Mouse (Mus musculus) thymus, postnatal 10 days (tissue): ENCODE data around the gene Cdipt.
A peak's percentile ranks its signal among the peaks of the same experiment; 100 is the strongest.

ENCODE experiments used
- DNase-seq, 2 experiments: peaks; one replicate each; pipeline ENCODE4 v3.0.0; 2021; ENCODE audit warnings: low spot score in 2 of 2

The Cdipt gene

DNA sequence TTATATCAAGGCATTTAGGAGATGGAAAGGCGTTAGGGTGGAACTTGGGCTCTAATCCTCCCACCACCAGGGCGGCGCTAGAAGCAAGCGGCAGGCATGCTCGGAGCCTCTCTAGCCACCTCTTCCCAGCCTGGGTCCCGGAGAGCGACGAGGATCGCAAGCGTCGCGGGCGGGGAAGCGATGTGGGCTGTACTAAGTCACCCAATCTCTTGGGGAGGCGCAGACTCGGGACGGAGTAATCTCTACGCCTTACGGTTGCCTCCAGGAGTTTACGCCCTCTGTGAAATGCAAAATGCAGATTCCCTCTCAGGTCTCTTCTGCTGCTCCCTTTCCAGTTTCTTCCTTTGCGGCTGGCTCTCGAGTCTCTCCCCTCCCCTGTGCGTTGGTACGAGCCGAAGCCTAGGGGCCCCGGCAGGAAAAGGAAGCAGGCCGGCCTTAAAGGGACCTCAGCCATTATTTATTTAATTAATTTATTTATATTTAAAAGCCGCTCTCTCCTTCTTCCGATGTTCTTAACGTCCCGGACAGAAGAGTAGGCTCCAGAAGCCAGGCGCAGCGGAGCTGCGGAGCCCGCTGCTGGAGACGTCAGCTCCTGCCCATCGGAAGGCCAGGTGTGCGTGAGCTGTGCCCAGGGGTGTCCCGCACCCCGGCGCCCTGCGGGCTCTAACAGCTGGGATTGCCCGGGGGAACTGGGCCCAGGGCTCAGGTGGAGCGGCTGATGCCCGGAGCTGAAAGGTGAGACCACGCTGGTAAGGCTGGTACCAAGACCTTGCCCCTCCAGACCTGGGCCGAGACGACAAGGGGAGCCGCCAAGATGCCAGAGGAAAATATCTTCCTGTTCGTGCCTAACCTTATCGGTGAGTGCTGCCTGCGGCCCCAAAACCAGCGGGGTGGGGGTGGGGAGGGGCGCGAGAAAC lies 494 bp downstream of the Cdipt start, which contains the start of gene Cdiptos:
Gene Cdiptos (minus strand): TSS at position 149 of the 917 bp plus-strand sequence.
- DNase-seq, result peak; percentile 90 to 98

GRCm38 (mm10) chr7:126976878-126977459 lies 1.3 kb downstream of the Cdipt start:
- DNase-seq, result no peak

GRCm38 (mm10) chr7:126978841-126979240 lies 3.1 kb downstream of the Cdipt start:
- no peak for DNase-seq

- no peak for DNase-seq
Measured at GRCm38 (mm10) chr7:126981601-126982000, 5.9 kb downstream of the Cdipt start.

- DNase-seq, result no peak
Measured at GRCm38 (mm10) chr7:126982054-126982453, 6.3 kb downstream of the Cdipt start.

- no peak for DNase-seq
Measured at GRCm38 (mm10) chr7:126983113-126983512, 7.4 kb downstream of the Cdipt start.

DNA sequence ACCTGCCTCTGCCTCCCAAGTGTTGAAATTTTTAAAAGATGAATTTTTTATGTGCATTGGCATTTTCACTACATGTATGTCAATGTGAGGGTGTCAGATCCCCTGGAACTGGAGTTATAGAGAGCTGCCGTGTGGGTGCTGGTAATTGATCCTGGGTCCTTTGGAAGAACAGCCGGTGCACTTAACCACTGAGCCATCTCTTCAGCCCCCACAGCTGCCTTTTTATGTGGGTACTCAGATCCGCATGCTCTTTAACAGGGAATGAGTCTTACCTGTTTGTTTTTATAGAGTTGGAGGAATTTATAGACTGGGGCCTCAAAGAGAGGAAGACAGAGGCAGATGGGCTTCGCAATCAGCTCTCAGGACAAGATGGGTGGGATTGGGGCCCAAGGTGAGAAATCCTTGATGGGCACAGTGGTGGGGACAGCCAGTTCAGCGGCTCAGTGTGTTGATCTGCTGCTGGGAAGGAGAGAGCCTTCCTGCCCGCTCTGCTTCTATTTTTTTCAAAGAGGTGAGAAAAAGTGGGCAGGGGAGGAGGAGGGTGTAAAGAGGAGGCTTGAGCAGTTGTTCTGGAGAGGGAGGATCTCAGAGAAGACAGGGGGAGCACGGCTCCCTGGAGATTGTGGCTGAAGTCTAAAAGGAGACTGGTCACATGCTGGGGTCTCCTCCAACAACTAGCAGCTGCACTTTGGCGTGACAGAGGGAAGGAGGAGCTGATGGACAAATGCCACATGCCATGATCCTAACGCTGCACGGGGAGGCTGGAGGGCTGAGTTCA lies 9.1 kb downstream of the Cdipt start:
- DNase-seq, result no peak

DNA sequence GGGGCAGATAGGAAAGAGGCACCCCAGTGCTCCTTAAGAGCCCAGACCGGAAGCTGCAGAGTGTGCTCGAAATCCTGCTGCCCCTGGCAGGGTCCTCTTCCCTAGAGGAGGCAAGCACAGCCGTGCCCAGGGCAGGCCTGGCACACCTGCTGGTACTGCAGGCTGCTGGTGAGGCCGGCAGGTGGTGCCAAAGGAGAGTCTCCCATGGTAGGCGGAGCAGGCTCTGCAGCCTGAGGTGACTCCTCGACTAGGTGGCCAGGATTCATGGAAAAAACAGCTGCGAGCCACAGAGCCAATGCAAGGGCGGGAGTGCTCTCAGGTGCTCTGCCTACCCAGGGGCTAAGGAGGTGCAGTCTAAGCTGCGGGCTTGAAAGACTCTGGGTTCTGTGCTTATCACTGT lies 10.6 kb downstream of the Cdipt start:
- peak in 1 of 2 experiments; percentile 44 for DNase-seq

- DNase-seq, result peak; percentile 47 to 50
Measured at GRCm38 (mm10) chr7:126988816-126989215, 13.1 kb downstream of the Cdipt start.

DNA sequence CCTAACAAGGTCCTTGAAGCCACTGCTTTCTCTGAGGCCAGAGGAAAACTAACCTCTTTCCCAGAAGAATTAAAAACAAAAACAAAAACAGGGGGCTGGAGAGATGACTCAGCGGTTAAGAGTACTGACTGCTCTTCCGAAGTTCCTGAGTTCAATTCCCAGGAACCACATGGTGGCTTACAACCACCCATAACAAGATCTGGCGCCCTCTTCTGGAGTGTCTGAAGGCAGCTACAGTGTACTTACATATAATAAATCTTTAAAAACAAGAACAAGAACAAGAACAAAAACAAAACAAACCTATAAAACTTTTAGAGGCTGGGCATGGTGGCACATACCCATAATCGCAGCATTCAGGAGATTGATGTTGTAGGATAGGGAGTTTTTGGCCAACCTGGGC lies 20.7 kb downstream of the Cdipt start:
- no peak for DNase-seq

DNA sequence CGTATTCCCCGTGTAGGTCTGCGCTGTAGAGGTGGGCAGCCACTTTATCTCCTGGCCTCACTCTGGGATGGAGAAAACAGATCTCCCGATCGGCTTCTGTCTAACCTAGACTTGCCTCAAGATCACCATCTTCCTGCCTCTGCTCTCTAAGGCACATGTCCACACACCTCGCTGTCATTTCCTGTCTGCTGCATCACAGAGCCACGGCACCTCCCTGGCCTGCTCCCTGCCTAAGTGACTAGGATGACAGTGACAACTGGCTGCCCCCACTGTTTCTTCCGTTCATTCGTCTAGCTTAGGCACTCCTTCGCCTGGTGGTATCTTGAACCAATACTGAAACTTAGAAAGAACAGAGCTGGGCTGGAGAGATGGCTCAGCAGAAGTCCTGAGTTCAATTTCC lies 23.9 kb downstream of the Cdipt start:
- no peak for DNase-seq

DNA sequence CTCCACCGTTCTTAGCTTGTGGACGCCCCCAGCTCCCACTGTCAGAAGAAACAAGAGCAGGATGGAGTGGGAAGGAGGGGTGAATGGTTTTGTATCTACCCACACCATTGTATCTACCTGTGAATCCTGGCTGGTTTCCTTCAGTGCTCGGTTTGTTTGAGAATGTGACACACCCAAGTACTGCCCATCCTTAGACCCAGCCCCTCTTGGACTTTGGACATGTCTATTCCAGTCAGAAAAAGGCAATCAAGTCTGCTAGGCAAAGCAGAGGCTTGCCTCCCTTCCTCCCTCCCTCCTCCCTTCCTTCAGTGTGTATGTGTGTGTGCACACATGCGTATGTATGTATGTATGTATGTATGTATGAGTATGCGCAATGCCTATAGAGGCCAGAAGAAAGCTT lies 27.9 kb downstream of the Cdipt start:
- DNase-seq, result no peak

DNA sequence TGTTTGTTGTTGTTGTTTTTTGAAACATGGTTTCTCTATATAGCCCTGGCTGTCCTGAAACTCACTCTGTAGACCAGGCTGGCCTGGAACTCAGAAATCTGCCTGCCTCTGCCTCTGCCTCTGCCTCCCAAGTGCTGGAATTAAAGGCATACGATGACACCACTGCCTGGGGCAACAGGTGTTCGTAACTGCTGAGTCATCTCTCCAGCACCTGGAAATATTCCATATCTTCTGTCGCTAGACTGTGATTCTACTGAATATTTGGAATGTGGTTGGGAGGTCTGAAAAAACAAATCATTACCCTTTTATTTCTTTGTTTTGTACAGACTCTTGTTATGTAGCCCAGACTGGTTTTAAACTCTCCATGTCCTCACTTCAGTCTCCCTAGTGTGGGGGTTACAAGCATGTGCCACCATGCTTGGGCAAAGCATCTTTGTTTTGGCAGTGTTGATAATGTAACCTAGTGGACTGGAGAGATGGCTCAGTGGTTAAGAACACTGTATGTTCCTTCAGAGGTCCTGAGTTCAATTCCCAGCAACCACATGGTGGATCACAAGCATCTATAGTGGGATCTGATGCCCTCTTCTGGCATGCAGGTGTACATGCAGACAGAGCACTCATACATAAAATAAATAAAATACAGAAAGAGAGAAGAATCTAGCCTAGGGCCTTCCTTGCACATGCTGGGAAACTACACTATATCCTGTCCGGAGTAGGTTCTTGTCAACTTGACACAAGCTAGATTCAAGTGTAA lies 28.6 kb downstream of the Cdipt start:
- no peak for DNase-seq

DNA sequence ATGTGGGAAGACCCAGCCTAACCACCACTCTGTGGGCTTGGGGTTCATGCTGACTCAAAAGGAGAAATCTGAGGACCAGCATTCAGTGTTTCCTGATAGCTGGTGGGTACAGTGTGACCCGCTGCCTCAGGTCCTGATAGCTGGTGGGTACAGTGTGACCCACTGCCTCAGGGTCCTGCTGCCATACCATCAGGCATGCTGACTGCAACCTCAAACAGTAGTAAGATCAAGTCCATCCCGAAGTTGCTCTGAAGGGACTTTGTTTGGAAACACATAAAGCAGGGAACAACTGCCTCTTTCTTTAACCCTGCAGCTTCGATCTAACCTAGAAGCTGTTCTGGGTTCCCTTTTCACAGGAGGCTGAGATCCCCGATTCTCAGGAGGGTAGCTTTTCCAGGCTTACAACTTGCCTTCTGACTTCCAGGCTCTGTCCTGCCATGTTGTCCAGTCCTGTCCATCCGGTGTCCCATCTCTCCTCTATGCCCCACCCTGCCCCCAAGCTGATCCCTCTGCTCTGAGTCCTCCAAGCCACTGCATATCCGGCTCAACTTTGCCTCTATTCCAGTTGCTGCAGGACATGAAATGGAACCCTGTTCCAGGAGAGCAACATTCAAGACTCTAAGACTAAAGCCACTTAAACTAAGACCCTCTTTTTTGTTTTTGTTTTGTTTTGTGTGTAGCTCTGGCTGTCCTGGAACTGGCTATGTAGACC lies 31.8 kb downstream of the Cdipt start:
- no peak for DNase-seq

DNA sequence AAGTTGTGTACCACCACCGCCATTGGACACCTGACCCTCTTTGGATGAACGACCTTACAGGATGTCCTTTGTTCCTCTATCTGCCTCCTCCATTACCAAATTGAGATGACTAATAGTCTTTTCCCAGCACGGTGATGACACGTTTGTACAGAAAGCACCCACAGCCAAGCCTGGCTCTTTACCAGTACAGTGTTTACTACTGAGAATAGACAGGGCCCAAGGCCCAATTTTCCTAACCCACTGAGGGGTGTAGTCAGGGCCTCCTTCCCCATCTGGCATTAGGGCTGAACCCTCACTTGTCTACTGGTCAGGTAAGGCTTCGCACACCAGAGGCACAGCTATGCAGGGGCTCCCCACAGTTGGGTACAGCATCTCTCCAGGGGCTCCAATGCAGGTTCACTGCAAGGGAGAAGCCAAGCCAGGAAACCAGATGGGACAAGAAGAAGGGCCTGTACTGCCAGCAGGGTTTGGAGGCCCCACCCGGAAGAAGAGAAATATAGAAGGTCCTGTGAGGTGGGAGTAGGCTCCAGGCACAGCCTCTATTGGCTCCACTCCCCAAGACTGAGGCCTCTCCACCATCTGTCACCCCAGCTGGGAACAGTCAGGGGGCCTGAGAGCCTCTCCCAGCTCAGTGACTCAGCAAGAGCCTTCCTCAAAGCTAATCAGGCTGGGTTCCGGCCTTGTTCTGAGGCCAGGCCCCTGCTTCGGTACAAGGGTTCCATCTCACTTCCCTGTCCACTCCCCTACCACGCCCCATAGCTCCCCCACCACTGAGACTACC lies 32.7 kb downstream of the Cdipt start:
- no peak for DNase-seq

DNA sequence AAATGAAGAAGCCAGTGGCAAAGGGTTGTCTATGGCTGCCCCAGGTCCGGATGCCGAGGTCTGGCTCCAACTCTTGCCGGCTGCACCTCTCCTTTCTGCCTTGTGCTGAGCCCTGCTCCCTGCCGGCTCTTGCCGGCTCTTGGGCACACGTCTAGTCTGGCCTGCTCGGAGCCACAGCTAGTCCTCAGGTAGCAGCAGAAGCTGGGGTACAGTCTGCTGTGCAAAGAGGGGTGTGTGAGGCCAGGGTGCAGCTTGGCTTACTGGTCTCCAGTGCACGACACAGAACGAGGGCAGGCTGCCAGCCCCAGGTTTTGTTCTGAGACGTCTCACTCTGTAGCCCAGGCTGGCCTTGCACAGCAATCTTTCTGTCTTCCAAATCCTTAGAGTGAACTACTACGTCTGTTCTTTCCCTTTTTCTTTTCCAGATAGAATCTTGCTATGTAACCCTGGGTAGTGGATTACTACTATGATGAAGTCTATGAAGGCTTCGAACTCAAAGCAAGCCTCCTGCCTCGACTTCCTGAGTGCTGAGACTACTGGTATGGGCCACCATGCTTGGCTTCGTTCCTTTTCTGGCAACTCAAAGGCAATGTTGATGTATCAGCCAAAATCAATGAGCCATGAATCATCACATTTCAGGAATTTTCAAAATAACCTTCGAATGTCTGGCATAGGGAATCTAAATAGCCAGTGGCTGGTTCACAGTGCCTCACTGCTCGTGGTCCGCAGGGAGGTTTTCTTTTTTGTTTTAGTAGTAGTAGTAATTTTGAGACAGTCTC lies 33.8 kb downstream of the Cdipt start:
- no peak for DNase-seq

GRCm38 (mm10) chr7:127011051-127011450 lies 35.3 kb downstream of the Cdipt start:
- no peak for DNase-seq

DNA sequence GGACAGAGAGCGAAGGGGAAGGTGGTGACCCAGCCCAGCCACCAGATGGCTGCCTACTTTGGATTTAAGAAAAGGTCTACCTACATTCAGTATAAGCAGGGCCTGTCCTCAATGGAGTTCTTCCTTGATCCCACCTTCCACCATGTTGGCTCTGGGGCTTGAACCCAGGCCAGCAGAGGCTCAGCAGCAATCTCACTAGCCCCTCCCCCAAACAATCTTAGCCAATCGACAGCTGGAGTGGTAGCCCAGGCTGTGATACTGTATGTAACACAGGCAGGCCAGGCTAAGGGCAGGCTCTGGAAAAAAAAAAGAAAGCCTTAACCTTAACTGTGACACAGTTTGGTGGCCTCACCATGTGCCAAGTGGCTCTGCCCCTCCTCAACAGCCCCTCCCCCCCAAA lies 36.0 kb downstream of the Cdipt start:
- no peak for DNase-seq

GRCm38 (mm10) chr7:127012374-127012773 lies 36.7 kb downstream of the Cdipt start:
- DNase-seq, result no peak
